Mouse (Mus musculus) bone marrow, adult 2 months (tissue): ENCODE measurements around the gene Rars2. TPM values are rescaled to one million over a fixed set of nuclear protein-coding genes. Genes with fewer than 3 reads are reported as not detected.

Experiments
- H3K27ac ChIP-seq: fragments of 200-500 bp; 2 replicates; pipeline ENCODE4 v1.5.1; 2012; ENCODE audit warnings: low read depth, mild to moderate bottlenecking, control low read depth, inconsistent platforms, low read length; ENCODE audit not compliant: control insufficient read depth, poor library complexity, insufficient read depth
- H3K4me1 ChIP-seq: fragments of 200-500 bp; 2 replicates; pipeline ENCODE4 v1.6.1; 2011; ENCODE audit warnings: low read length; ENCODE audit not compliant: control insufficient read depth, insufficient read depth
- H3K4me3 ChIP-seq: fragments of 200-500 bp; replicated peaks from 2 replicates; pipeline ENCODE3; 2011; ENCODE audit warnings: mild to moderate bottlenecking, low read depth, low read length, control low read depth; ENCODE audit not compliant: control insufficient read depth
- CTCF ChIP-seq: fragments of 200-500 bp; IDR thresholded peaks from 2 replicates; pipeline ENCODE4 v1.5.1; 2011; ENCODE audit warnings: low read length, control low read depth; ENCODE audit not compliant: control insufficient read depth, insufficient read depth
- POLR2A ChIP-seq: fragments of 200-500 bp; IDR thresholded peaks from 2 replicates; pipeline ENCODE4 v1.6.1; 2011; ENCODE audit warnings: low read depth, mild to moderate bottlenecking, control low read depth, low read length, borderline replicate concordance; ENCODE audit not compliant: control insufficient read depth
- WGBS: fragments of 180-500 bp; shearing (Covaris S2); methylation state at CpG from one replicate; pipeline ENCODE4 v1.1.7; 2018; 5-methylcytosine and 5-hydroxymethylcytosine counted together
- polyA plus RNA-seq: library from polyadenylated mRNA; stranded (reverse); fragments of >200 nt; gene quantifications from 2 replicates; pipeline ENCODE4 v1.2.4, GENCODE M21; 2011; ENCODE audit warnings: low replicate concordance; ENCODE audit not compliant: missing spikeins, insufficient read depth, insufficient read length

Gene Rars2
- polyA plus RNA-seq, 1 experiment, result 10.5 TPM

- no peak for TF ChIP-seq POLR2A
- no peak for TF ChIP-seq CTCF
- Histone ChIP-seq H3K4me3 (no peak overlapping the region), H3K27ac (no peak overlapping the region), H3K4me1 (no peaks in the 10 kb centered on the region)
- WGBS, result 88% methylated on average over 1 of the region's 1 CpGs
Observed at GRCm38 (mm10) chr4:34629956-34630355, 15.2 kb downstream of the Rars2 start.

- Histone ChIP-seq H3K27ac (no peak overlapping the region), H3K4me3 (no peak overlapping the region), H3K4me1 (no peaks in the 10 kb centered on the region)
- 95% methylated on average over 7 of the region's 7 CpGs for WGBS
- TF ChIP-seq CTCF (no peak), POLR2A (no peak)
Observed at GRCm38 (mm10) chr4:34634129-34634528, 19.4 kb downstream of the Rars2 start.

- WGBS, result 80% methylated on average over 5 of the region's 5 CpGs
- TF ChIP-seq POLR2A (no peak), CTCF (no peak)
- Histone ChIP-seq H3K27ac (no peak overlapping the region), H3K4me1 (no peaks in the 10 kb centered on the region), H3K4me3 (no peak overlapping the region)
Observed at GRCm38 (mm10) chr4:34636036-34636435, 21.3 kb downstream of the Rars2 start.

GRCm38 (mm10) chr4:34637386-34637785, 22.6 kb downstream of the Rars2 start:
- Histone ChIP-seq H3K4me3 (no peak overlapping the region), H3K4me1 (no peaks in the 10 kb centered on the region), H3K27ac (no peak overlapping the region)
- TF ChIP-seq CTCF (no peak), POLR2A (no peak)
- WGBS, result 81% methylated on average over 7 of the region's 7 CpGs

DNA sequence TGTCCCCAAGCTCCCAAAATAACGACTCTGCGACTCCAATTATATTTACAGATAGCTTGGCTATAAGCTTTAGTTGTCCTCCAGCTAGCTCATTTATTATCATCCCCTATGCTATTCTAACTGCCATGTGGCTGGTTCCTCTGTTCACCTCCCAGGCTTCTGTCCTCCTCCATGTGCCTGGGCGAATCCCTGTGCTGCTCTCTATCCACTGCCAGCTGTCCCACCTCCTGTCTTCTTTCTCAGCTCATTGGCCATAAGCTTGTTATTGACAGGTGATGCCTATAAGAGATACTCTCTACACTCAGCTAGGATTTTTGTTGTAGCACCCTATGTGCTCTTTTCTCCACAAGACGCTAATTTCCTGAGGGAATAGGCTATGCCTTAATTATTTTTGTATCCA, 23.1 kb downstream of the Rars2 start:
- H3K4me1 ChIP-seq, result no peaks in the 10 kb centered on the region
- H3K27ac ChIP-seq, result no peak overlapping the region
- WGBS, result 93% methylated on average over 4 of the region's 4 CpGs
- H3K4me3 ChIP-seq, result no peak overlapping the region
- TF ChIP-seq CTCF, result no peak
- TF ChIP-seq POLR2A, result no peak

- H3K4me3 ChIP-seq, result no peak overlapping the region
- H3K27ac ChIP-seq, result no peak overlapping the region
- H3K4me1 ChIP-seq, result no peaks in the 10 kb centered on the region
- 86% methylated on average over 5 of the region's 5 CpGs for WGBS
- TF ChIP-seq POLR2A (no peak), CTCF (no peak)
Observed at GRCm38 (mm10) chr4:34639745-34640364, 25.1 kb downstream of the Rars2 start.

GRCm38 (mm10) chr4:34640731-34641130, 26.0 kb downstream of the Rars2 start:
- Histone ChIP-seq H3K27ac (no peak overlapping the region), H3K4me1 (no peaks in the 10 kb centered on the region), H3K4me3 (no peak overlapping the region)
- TF ChIP-seq CTCF (no peak), POLR2A (no peak)
- WGBS, result 91% methylated on average over 3 of the region's 3 CpGs

- TF ChIP-seq CTCF (no peak), POLR2A (no peak)
- no peaks in the 10 kb centered on the region for H3K4me1 ChIP-seq
- H3K4me3 ChIP-seq, result no peak overlapping the region
- no peak overlapping the region for H3K27ac ChIP-seq
Observed at GRCm38 (mm10) chr4:34644779-34645178, 30.0 kb downstream of the Rars2 start.

DNA sequence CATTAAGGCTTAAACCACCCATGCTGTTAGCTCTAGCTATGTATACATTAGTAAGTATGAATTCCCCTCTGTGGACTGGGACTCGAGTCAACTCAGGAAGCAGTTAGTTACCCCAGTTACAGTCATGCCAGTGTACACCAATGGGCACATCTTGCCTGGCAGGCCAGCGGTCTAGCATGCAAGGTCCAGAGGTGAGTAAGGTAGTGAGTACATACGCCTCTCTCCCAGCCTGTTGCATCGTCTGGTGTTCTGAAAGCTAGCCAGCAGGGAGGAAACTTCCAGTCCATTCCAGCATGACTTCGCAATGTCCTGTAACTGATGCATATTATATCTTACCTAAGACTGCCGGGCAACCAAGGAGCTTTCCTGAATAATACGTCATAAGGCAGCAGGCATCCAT, 38.4 kb downstream of the Rars2 start:
- WGBS, result 71% methylated on average over 7 of the region's 7 CpGs
- H3K27ac ChIP-seq, result no peak overlapping the region
- peaks cover 3% of the 10 kb centered on the region; the same call in 1 of the 2 replicates for H3K4me1 ChIP-seq
- H3K4me3 ChIP-seq, result no peak overlapping the region
- TF ChIP-seq POLR2A (no peak), CTCF (no peak)
